Mouse (Mus musculus) kidney, embryonic 16.5 days (tissue): Measurements from ENCODE around the gene Sde2. TPM values are rescaled to one million over a fixed set of nuclear protein-coding genes. Genes with fewer than 3 reads are reported as not detected.
"Not testable (repeated sequence)": the region's sequence is repeated elsewhere in the genome, so short reads cannot be mapped to it uniquely, and the experiment has no call there.

Experiments
- ATAC-seq: fragments of 200-750 bp; cut with Nextera tagmentation; 2 replicates; pipeline ENCODE4 v1.8.0; 2017; ENCODE audit warnings: moderate TSS enrichment; ENCODE audit not compliant: low FRiP score, low TSS enrichment
- H3K27ac ChIP-seq: fragments of 300-500 bp; sonication (generic); 2 replicates; pipeline ENCODE4 v1.5.1; 2014; ENCODE audit warnings: low read length
- H3K27me3 ChIP-seq: fragments of 300-500 bp; sonication (generic); 2 replicates; pipeline ENCODE4 v1.6.1; 2014; ENCODE audit warnings: low read length, control low read depth, mixed read lengths; ENCODE audit not compliant: insufficient read depth
- H3K36me3 ChIP-seq: fragments of 300-500 bp; sonication (generic); 2 replicates; pipeline ENCODE4 v1.6.1; 2014; ENCODE audit warnings: low read length, control low read depth, mixed read lengths; ENCODE audit not compliant: insufficient read depth
- H3K4me1 ChIP-seq: fragments of 300-500 bp; sonication (generic); 2 replicates; pipeline ENCODE4 v1.6.1; 2014; ENCODE audit warnings: low read length, control low read depth, mixed read lengths; ENCODE audit not compliant: insufficient read depth
- H3K4me2 ChIP-seq: fragments of 300-500 bp; sonication (generic); replicated peaks from 2 replicates; pipeline ENCODE4 v1.6.1; 2014; ENCODE audit warnings: low read depth, low read length
- H3K4me3 ChIP-seq: fragments of 300-500 bp; sonication (generic); 2 replicates; pipeline ENCODE4 v1.5.1; 2014; ENCODE audit warnings: mild to moderate bottlenecking, low read length
- H3K9ac ChIP-seq: fragments of 300-500 bp; sonication (generic); replicated peaks from 2 replicates; pipeline ENCODE4 v1.6.1; 2014; ENCODE audit warnings: low read length
- H3K9me3 ChIP-seq: fragments of 300-500 bp; sonication (generic); 2 replicates; pipeline ENCODE4 v1.6.1; 2016; ENCODE audit warnings: low read length, control low read depth
- WGBS: fragments of 180-500 bp; shearing (Covaris S2); extraction: QIAGEN DNeasy Blood & Tissue Kit; methylation state at CpG from one replicate; pipeline ENCODE4 v1.1.7; 2014; 5-methylcytosine and 5-hydroxymethylcytosine counted together
- polyA plus RNA-seq: library from polyadenylated mRNA; unstranded; fragments of >200 nt; fragmentation: Nextera tagmentation; extraction: Ambion mirVana; gene quantifications from 2 replicates; pipeline ENCODE4 v1.2.1, GENCODE M21; 2015

The Sde2 gene
- polyA plus RNA-seq, 1 experiment from 2014 or later: 41.4 TPM

DNA sequence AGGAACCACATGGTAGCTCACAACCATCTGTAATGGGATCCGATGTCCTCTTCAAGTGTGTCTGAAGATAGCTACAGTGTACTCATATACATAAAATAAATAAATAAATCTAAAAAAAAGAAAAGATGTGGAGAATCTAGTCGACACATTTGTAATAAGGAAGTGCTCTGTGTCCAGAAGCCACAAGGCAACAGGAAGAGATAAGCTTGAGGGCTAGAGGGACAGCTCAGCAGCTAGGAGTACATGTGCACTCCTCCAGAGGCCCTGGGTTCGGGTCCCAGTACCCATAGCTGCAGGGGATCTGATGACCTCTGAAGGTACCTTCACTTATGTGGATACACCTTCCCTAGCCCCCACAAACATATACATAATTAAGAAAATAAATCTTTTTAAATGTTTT, 30.8 kb downstream of the Sde2 start:
- no peak overlapping the region for H3K9ac ChIP-seq
- no peak for ATAC-seq
- no peak overlapping the region for H3K4me3 ChIP-seq
- H3K4me1 ChIP-seq: 0 out of 2 replicates have a peak, but pooled peaks cover 6% of the 10 kb centered on the region
- no peaks in the 10 kb centered on the region for H3K9me3 ChIP-seq
- H3K27ac ChIP-seq: no peak overlapping the region
- no peaks in the 10 kb centered on the region for H3K27me3 ChIP-seq
- no peak overlapping the region for H3K4me2 ChIP-seq
- no peaks in the 10 kb centered on the region for H3K36me3 ChIP-seq
- WGBS: 81% methylated on average over 3 of the region's 3 CpGs

DNA sequence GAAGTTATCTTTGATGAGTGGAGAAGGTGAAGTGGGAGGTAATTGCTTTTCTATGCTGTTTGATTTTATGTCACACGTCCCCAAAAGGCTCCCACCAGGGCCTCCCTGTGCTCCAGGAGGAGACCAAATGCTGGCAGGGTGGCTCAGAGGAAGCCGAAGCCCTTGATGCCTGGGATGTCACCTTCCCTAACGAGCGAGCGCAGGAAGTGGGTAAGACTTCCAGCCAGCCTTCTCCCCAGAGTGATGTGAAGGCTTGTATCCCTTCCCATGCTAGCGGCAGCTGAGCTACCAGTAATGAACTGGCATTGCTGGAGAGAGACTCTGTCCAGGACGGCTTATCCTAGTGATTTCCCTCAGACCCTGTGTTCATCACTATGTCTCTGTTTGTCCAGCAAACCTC, 32.8 kb downstream of the Sde2 start:
- Histone ChIP-seq H3K9me3 (no peaks in the 10 kb centered on the region), H3K9ac (no peak overlapping the region), H3K4me2 (no peak overlapping the region), H3K27me3 (no peaks in the 10 kb centered on the region), H3K36me3 (no peaks in the 10 kb centered on the region), H3K27ac (no peak overlapping the region), H3K4me3 (no peak overlapping the region), H3K4me1 (peaks cover 13% of the 10 kb centered on the region)
- ATAC-seq: no peak
- WGBS: 18% methylated on average over 7 of the region's 7 CpGs

DNA sequence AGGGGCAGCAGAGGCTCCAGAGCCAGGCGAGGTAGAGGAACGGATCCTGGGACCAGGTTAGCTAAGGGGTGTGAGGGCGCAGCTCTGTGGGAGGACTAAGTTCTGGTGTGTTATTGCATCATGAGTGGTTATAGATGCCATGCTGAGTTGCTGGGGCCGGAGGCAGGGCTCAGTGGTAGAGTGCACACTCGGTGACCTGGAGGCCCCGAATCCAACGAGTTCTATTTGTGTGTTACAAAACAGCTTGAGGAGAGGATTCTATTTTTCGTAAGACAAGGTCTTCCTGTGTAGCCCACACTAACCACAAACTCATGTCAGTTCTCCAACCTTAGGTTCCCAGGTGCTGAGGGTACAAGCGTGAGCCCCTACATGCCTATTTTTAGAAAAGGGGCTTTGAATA, 33.6 kb downstream of the Sde2 start:
- ATAC-seq: no peak
- H3K36me3 ChIP-seq: no peaks in the 10 kb centered on the region
- peaks cover 17% of the 10 kb centered on the region for H3K4me1 ChIP-seq
- no peak overlapping the region for H3K4me3 ChIP-seq
- H3K27me3 ChIP-seq: no peaks in the 10 kb centered on the region
- no peak overlapping the region for H3K27ac ChIP-seq
- WGBS: 71% methylated on average over 9 of the region's 9 CpGs
- no peaks in the 10 kb centered on the region for H3K9me3 ChIP-seq
- H3K9ac ChIP-seq: no peak overlapping the region
- no peak overlapping the region for H3K4me2 ChIP-seq

DNA sequence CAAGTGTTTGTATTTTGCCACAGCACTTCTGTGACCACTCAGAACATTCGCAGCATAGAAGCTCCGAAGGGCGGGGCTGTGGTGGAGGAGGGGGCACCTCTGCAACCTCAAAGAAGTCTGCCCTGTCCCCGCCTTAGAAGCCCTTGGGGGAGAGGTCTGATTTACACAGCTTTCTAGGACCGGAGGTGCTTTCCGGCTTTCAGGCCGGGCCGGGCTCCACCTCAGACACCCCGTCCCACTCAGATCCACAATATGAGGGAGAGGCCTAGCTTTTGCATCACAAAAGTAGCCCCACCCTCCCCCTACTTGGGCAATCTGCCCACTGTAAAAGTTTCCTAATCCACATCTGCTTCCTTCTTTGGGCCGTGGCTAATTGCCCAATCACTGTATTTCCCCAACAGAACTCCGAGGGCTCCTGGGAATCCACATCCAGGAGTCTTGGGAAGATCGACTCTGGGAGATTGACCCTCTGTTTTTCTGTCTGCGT, 37.7 kb downstream of the Sde2 start:
- Histone ChIP-seq H3K4me1 (peaks cover 17% of the 10 kb centered on the region), H3K27ac (no peak overlapping the region), H3K36me3 (no peaks in the 10 kb centered on the region), H3K9ac (peak overlapping the region; percentile 31), H3K4me2 (peak overlapping the region; percentile 41), H3K27me3 (peaks cover 9% of the 10 kb centered on the region), H3K4me3 (peak overlapping the region; percentile 20), H3K9me3 (no peaks in the 10 kb centered on the region)
- peak; percentile 72 for ATAC-seq
- WGBS: 5% methylated on average over 13 of the region's 13 CpGs

DNA sequence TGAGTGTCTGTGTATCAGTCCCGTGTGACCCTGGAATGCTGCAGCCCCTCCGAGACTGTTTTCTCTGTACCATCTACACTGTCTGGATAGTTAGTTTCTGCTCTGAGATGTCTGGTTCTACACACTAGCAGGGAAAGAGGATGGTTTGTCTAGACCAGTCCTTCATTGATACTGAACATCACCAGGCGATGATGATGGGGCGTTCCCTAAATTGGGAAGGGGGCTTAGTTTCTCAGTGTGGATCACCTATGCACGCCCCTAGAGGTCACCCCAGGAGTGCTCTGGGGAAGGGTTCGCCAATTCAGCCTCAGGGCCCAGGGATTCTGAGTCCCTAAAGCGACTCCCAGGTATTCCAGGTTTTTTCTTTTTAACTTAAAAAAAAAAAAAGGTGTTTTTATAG, 38.2 kb downstream of the Sde2 start:
- 0 out of 2 replicates have a peak, but pooled peaks have one; percentile 21 for ATAC-seq
- Histone ChIP-seq H3K4me3 (peak overlapping the region; percentile 20; the same call in 1 of the 2 replicates), H3K36me3 (no peaks in the 10 kb centered on the region), H3K9me3 (no peaks in the 10 kb centered on the region), H3K27ac (no peak overlapping the region), H3K9ac (no peak overlapping the region), H3K27me3 (peaks cover 14% of the 10 kb centered on the region), H3K4me1 (peaks cover 12% of the 10 kb centered on the region), H3K4me2 (peak overlapping the region; percentile 41; the same call in 1 of the 2 replicates)
- 38% methylated on average over 7 of the region's 7 CpGs for WGBS

DNA sequence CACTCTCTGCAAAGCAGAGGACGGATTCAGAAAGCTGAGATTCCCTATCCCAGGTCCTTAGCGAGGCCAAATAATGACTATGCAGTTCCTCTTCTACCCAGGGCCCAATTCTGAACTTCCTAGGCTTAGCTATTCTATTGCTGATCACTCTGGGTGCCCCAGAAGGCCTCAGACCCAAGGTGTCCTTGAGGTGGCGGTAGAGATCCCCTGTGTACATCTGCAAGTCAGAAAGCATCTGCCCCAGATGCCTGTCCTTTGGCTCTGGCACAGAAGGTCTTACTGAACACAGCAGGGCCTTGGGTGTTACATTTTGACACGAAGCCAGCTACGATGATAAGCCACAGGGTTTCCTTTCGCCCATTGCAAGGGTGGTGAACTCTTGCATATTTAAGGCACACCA, 38.9 kb downstream of the Sde2 start:
- no peak overlapping the region for H3K4me2 ChIP-seq
- no peak overlapping the region for H3K4me3 ChIP-seq
- WGBS: 46% methylated on average over 6 of the region's 6 CpGs
- peaks cover 11% of the 10 kb centered on the region for H3K4me1 ChIP-seq
- H3K27me3 ChIP-seq: peaks cover 20% of the 10 kb centered on the region
- no peaks in the 10 kb centered on the region for H3K9me3 ChIP-seq
- H3K9ac ChIP-seq: no peak overlapping the region
- no peak for ATAC-seq
- H3K27ac ChIP-seq: no peak overlapping the region
- no peaks in the 10 kb centered on the region for H3K36me3 ChIP-seq

DNA sequence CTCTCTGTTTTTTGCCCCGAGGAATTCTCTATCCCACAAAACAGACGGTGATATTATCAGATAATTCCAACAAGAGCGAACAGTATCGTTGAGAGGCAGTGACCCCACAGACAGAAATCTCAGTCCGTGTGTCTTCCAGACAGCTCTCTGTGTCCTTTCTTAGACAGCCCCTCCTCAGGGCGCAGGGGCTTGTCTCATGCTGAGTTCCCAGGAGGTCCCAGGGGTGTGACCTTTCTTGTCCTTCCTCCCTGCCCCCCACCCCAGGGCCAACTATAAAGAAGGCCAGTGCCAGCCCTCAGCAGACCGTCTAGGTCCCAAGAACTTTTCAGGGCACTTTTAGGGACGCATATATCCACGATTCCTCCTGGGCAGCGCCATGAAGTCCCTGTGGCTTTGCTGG, 41.9 kb downstream of the Sde2 start, which contains the start of gene Lefty2:
TSS of gene Lefty2 (plus strand) at position 301 of the 400 bp plus-strand sequence.
- Histone ChIP-seq H3K27ac (no peak within 1 kb of the TSS), H3K4me1 (peaks cover 11% of the 10 kb centered on the region), H3K4me2 (peak within 1 kb of the TSS; percentile 36; the same call in 1 of the 2 replicates), H3K9ac (no peak within 1 kb of the TSS), H3K9me3 (no peaks in the 10 kb centered on the region), H3K36me3 (no peaks in the 10 kb centered on the region), H3K4me3 (no peak within 1 kb of the TSS), H3K27me3 (peaks cover 26% of the 10 kb centered on the region)
- 63% methylated on average over 10 of the region's 10 CpGs for WGBS
- ATAC-seq: no peak

DNA sequence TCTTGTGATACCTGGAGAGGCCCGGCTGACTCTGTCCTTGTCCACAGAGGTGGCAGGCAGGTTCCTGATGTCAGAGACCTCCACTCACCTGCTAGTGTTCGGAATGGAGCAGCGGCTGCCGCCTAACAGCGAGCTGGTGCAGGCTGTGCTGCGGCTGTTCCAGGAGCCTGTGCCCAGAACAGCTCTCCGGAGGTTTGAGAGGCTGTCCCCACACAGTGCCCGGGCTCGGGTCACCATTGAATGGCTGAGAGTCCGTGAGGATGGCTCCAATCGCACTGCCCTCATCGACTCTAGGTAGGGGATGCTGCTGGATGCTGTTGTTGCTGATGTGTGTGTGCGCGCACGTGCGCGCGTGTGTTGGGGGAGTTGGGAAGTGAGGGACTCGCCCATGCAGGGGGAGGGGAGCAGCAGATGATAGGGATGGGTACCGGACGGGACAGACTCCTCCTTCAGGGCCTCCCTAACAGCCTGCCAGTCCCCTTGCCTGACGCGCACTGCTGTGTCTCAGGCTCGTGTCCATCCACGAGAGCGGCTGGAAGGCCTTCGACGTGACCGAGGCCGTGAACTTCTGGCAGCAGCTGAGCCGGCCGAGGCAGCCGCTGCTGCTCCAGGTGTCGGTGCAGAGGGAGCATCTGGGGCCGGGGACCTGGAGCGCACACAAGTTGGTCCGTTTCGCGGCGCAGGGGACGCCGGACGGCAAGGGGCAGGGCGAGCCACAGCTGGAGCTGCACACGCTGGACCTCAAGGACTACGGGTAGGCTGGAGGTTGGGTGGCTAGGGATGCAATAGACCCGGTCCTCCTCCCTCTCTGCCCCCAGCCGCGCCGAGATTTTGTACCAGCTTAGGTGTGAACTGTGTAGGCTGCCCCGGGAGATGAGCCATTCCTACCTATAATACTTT, 43.4 kb downstream of the Sde2 start:
- Histone ChIP-seq H3K27me3 (peaks cover 26% of the 10 kb centered on the region), H3K4me2 (peak overlapping the region; percentile 36), H3K4me3 (peak overlapping the region; percentile 27)
- WGBS: 8% methylated on average over 45 of the region's 51 CpGs
- H3K36me3 ChIP-seq, H3K27ac ChIP-seq, H3K4me1 ChIP-seq, H3K9ac ChIP-seq, H3K9me3 ChIP-seq: not testable (repeated sequence)
- peak; percentile 43; the same call in 1 of the 2 replicates for ATAC-seq

DNA sequence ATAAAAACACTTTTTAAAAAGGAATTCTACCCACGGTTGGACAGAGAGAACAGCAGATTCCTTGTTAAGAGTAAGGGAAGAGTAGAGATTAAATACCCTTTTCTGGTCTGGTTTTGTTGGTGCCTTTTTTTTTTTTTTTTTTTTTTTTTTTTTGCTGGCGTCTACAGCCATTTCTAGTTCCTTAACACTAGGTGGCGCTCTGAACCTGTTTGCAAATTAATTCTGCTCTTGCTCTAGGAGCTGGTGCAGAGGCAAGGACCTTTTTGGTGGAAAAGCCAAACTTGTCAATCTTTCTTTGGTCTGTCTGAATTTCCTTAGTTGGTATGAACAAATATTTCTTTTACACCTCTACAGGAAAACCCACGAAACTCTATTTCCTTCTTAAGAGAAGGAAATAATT, 50.2 kb downstream of the Sde2 start:
- Histone ChIP-seq H3K4me3 (no peak overlapping the region), H3K36me3 (0 out of 2 replicates have a peak, but pooled peaks cover 3% of the 10 kb centered on the region), H3K27me3 (no peaks in the 10 kb centered on the region), H3K4me2 (no peak overlapping the region), H3K9me3 (no peaks in the 10 kb centered on the region), H3K9ac (no peak overlapping the region), H3K27ac (no peak overlapping the region), H3K4me1 (peaks cover 18% of the 10 kb centered on the region)
- ATAC-seq: no peak
- 2% methylated on average over 4 of the region's 4 CpGs for WGBS

DNA sequence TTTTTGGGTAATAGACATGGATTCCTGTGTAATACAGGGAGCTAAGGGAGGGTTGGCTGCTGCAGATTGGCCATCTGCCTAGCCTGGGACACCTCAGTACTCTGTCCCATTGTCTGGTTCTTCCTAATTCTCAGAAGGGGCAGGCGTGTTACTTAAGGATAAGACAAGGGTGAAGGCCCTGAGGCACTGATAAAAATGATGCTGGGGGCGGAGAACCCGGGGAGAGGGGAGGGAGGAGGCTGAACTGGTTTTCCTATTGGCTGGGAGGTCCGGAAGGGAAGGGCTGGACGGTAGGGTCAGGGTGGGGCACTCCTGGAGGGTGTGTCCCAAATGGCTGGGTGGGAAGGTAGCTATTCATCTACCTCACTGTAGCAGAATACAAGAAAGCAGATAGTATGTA, 52.0 kb downstream of the Sde2 start:
- H3K4me1 ChIP-seq: peaks cover 18% of the 10 kb centered on the region
- no peak for ATAC-seq
- no peaks in the 10 kb centered on the region for H3K9me3 ChIP-seq
- no peak overlapping the region for H3K4me2 ChIP-seq
- WGBS: 40% methylated on average over 5 of the region's 5 CpGs
- no peaks in the 10 kb centered on the region for H3K27me3 ChIP-seq
- no peak overlapping the region for H3K27ac ChIP-seq
- H3K4me3 ChIP-seq: no peak overlapping the region
- peaks cover 20% of the 10 kb centered on the region for H3K36me3 ChIP-seq
- no peak overlapping the region for H3K9ac ChIP-seq
